Mouse (Mus musculus): ENCODE data around the gene Kcns3. TPM values are rescaled to one million over a fixed set of nuclear protein-coding genes. Genes with fewer than 3 reads are reported as not detected.

Gene Kcns3
- 0.39 and 0.83 TPM in 2 replicates for polyA plus RNA-seq (2015; fragmentation: Nextera tagmentation; extraction: Ambion mirVana)

GRCm38 (mm10) chr12:11151015-11151414 lies at the start of gene Kcns3:
Gene Kcns3, minus strand, starts transcription at chr12:11151056.
- Histone ChIP-seq H3K4me1 (replicated peaks; ENCODE audit: control insufficient read depth, insufficient read depth, low read length) (peaks cover 20% of the 10 kb centered on the region), H3K27ac (ENCODE audit: low read length) (no peak within 1 kb of the TSS), H3K4me3 (replicated peaks; ENCODE audit: low read length) (peak within 1 kb of the TSS; percentile 60), H3K27me3 (replicated peaks; ENCODE audit: control insufficient read depth, insufficient read depth, low read length) (peaks cover 16% of the 10 kb centered on the region), H3K36me3 (ENCODE audit: control insufficient read depth, insufficient read depth) (no peaks in the 10 kb centered on the region), H3K4me2 (ENCODE audit: low read length) (peak within 1 kb of the TSS; percentile 69), H3K9ac (replicated peaks; ENCODE audit: low read depth, low read length) (peak within 1 kb of the TSS; percentile 60), H3K9me3 (ENCODE audit: control insufficient read depth, low read length) (no peaks in the 10 kb centered on the region)
- 22% methylated on average over 15 of the region's 15 CpGs for WGBS
- no peak for ATAC-seq

- no peak for ATAC-seq
- 14% methylated on average over 2 of the region's 2 CpGs for whole genome bisulfite sequencing
- H3K27me3 ChIP-seq (replicated peaks; ENCODE audit: control insufficient read depth, insufficient read depth, low read length): no peaks in the 10 kb centered on the region
Measured at GRCm38 (mm10) chr12:11198551-11198950, 47.7 kb upstream of the Kcns3 start.

GRCm38 (mm10) chr12:11198026-11198425 lies 47.2 kb upstream of the Kcns3 start:
- 7% methylated on average over 4 of the region's 4 CpGs for WGBS
- Histone ChIP-seq H3K4me3 (replicated peaks; ENCODE audit: low read length) (no peak overlapping the region), H3K9ac (replicated peaks; ENCODE audit: low read depth, low read length) (no peak overlapping the region), H3K27ac (ENCODE audit: low read length) (no peak overlapping the region), H3K9me3 (ENCODE audit: control insufficient read depth, low read length) (no peaks in the 10 kb centered on the region), H3K36me3 (ENCODE audit: control insufficient read depth, insufficient read depth) (no peaks in the 10 kb centered on the region), H3K4me1 (replicated peaks; ENCODE audit: control insufficient read depth, insufficient read depth, low read length) (0 out of 2 replicates have a peak, but pooled peaks cover 3% of the 10 kb centered on the region), H3K4me2 (ENCODE audit: low read length) (no peak overlapping the region), H3K27me3 (replicated peaks; ENCODE audit: control insufficient read depth, insufficient read depth, low read length) (no peaks in the 10 kb centered on the region)
- peak; percentile 43; the same call in 1 of the 2 replicates for ATAC-seq

More at GRCm38 (mm10) chr12:11198551-11198950, 47.7 kb upstream of the Kcns3 start:
- Histone ChIP-seq H3K9me3 (ENCODE audit: control insufficient read depth, low read length) (no peaks in the 10 kb centered on the region), H3K4me2 (ENCODE audit: low read length) (no peak overlapping the region), H3K4me1 (replicated peaks; ENCODE audit: control insufficient read depth, insufficient read depth, low read length) (0 out of 2 replicates have a peak, but pooled peaks cover 3% of the 10 kb centered on the region), H3K27ac (ENCODE audit: low read length) (no peak overlapping the region), H3K36me3 (ENCODE audit: control insufficient read depth, insufficient read depth) (no peaks in the 10 kb centered on the region), H3K4me3 (replicated peaks; ENCODE audit: low read length) (no peak overlapping the region), H3K9ac (replicated peaks; ENCODE audit: low read depth, low read length) (no peak overlapping the region)

- no peak overlapping the region for H3K4me3 ChIP-seq (replicated peaks; ENCODE audit: low read length)
- WGBS: 52% methylated on average over 5 of the region's 5 CpGs
- H3K27me3 ChIP-seq (replicated peaks; ENCODE audit: control insufficient read depth, insufficient read depth, low read length): no peaks in the 10 kb centered on the region
- H3K27ac ChIP-seq (ENCODE audit: low read length): no peak overlapping the region
- no peak overlapping the region for H3K9ac ChIP-seq (replicated peaks; ENCODE audit: low read depth, low read length)
- H3K4me2 ChIP-seq (ENCODE audit: low read length): no peak overlapping the region
- ATAC-seq: no peak
- H3K4me1 ChIP-seq (replicated peaks; ENCODE audit: control insufficient read depth, insufficient read depth, low read length): 0 out of 2 replicates have a peak, but pooled peaks cover 3% of the 10 kb centered on the region
- H3K9me3 ChIP-seq (ENCODE audit: control insufficient read depth, low read length): no peaks in the 10 kb centered on the region
- H3K36me3 ChIP-seq (ENCODE audit: control insufficient read depth, insufficient read depth): no peaks in the 10 kb centered on the region
Measured at GRCm38 (mm10) chr12:11196830-11197229, 46.0 kb upstream of the Kcns3 start.

- peak; percentile 86 for ATAC-seq
- Histone ChIP-seq H3K4me2 (ENCODE audit: low read length) (peak overlapping the region; percentile 34), H3K27ac (ENCODE audit: low read length) (no peak overlapping the region), H3K9me3 (ENCODE audit: control insufficient read depth, low read length) (no peaks in the 10 kb centered on the region), H3K36me3 (ENCODE audit: control insufficient read depth, insufficient read depth) (no peaks in the 10 kb centered on the region), H3K4me1 (replicated peaks; ENCODE audit: control insufficient read depth, insufficient read depth, low read length) (0 out of 2 replicates have a peak, but pooled peaks cover 3% of the 10 kb centered on the region), H3K27me3 (replicated peaks; ENCODE audit: control insufficient read depth, insufficient read depth, low read length) (no peaks in the 10 kb centered on the region), H3K9ac (replicated peaks; ENCODE audit: low read depth, low read length) (no peak overlapping the region), H3K4me3 (replicated peaks; ENCODE audit: low read length) (0 out of 2 replicates have a peak overlapping the region, but pooled peaks have one; percentile 2)
- 10% methylated on average over 18 of the region's 19 CpGs for WGBS
Measured at GRCm38 (mm10) chr12:11196142-11196597, 45.3 kb upstream of the Kcns3 start.

- Histone ChIP-seq H3K4me2 (ENCODE audit: low read length) (no peak overlapping the region), H3K9me3 (ENCODE audit: control insufficient read depth, low read length) (no peaks in the 10 kb centered on the region), H3K36me3 (ENCODE audit: control insufficient read depth, insufficient read depth) (no peaks in the 10 kb centered on the region), H3K9ac (replicated peaks; ENCODE audit: low read depth, low read length) (no peak overlapping the region), H3K27ac (ENCODE audit: low read length) (no peak overlapping the region), H3K4me3 (replicated peaks; ENCODE audit: low read length) (no peak overlapping the region), H3K4me1 (replicated peaks; ENCODE audit: control insufficient read depth, insufficient read depth, low read length) (0 out of 2 replicates have a peak, but pooled peaks cover 3% of the 10 kb centered on the region), H3K27me3 (replicated peaks; ENCODE audit: control insufficient read depth, insufficient read depth, low read length) (no peaks in the 10 kb centered on the region)
- ATAC-seq: no peak
- WGBS: 85% methylated on average over 1 of the region's 1 CpGs
Measured at GRCm38 (mm10) chr12:11195031-11195430, 44.2 kb upstream of the Kcns3 start.

GRCm38 (mm10) chr12:11178486-11179154 lies 27.8 kb upstream of the Kcns3 start:
- no peaks in the 10 kb centered on the region for H3K9me3 ChIP-seq (ENCODE audit: control insufficient read depth, low read length)
- WGBS: 29% methylated on average over 11 of the region's 11 CpGs
- ATAC-seq: peak; percentile 99
- no peak overlapping the region for H3K9ac ChIP-seq (replicated peaks; ENCODE audit: low read depth, low read length)
- no peak overlapping the region for H3K4me3 ChIP-seq (replicated peaks; ENCODE audit: low read length)
- H3K27ac ChIP-seq (ENCODE audit: low read length): no peak overlapping the region
- peaks cover 5% of the 10 kb centered on the region; the same call in 1 of the 2 replicates for H3K4me1 ChIP-seq (replicated peaks; ENCODE audit: control insufficient read depth, insufficient read depth, low read length)
- H3K36me3 ChIP-seq (ENCODE audit: control insufficient read depth, insufficient read depth): no peaks in the 10 kb centered on the region
- peak overlapping the region; percentile 35; the same call in 1 of the 2 replicates for H3K4me2 ChIP-seq (ENCODE audit: low read length)
- no peaks in the 10 kb centered on the region for H3K27me3 ChIP-seq (replicated peaks; ENCODE audit: control insufficient read depth, insufficient read depth, low read length)

- 59% methylated on average over 5 of the region's 5 CpGs for WGBS
- Histone ChIP-seq H3K4me2 (ENCODE audit: low read length) (no peak overlapping the region), H3K4me3 (replicated peaks; ENCODE audit: low read length) (no peak overlapping the region), H3K4me1 (replicated peaks; ENCODE audit: control insufficient read depth, insufficient read depth, low read length) (peaks cover 5% of the 10 kb centered on the region; the same call in 1 of the 2 replicates), H3K27ac (ENCODE audit: low read length) (no peak overlapping the region), H3K9me3 (ENCODE audit: control insufficient read depth, low read length) (no peaks in the 10 kb centered on the region), H3K9ac (replicated peaks; ENCODE audit: low read depth, low read length) (no peak overlapping the region), H3K36me3 (ENCODE audit: control insufficient read depth, insufficient read depth) (no peaks in the 10 kb centered on the region), H3K27me3 (replicated peaks; ENCODE audit: control insufficient read depth, insufficient read depth, low read length) (no peaks in the 10 kb centered on the region)
- ATAC-seq: no peak
Measured at GRCm38 (mm10) chr12:11177408-11178394, 26.8 kb upstream of the Kcns3 start.

GRCm38 (mm10) chr12:11158670-11159069 lies 7.8 kb upstream of the Kcns3 start:
- 87% methylated on average over 3 of the region's 3 CpGs for WGBS

More at GRCm38 (mm10) chr12:11158670-11159069, 7.8 kb upstream of the Kcns3 start:
- Histone ChIP-seq H3K4me1 (replicated peaks; ENCODE audit: control insufficient read depth, insufficient read depth, low read length) (no peaks in the 10 kb centered on the region), H3K27me3 (replicated peaks; ENCODE audit: control insufficient read depth, insufficient read depth, low read length) (no peaks in the 10 kb centered on the region), H3K9ac (replicated peaks; ENCODE audit: low read depth, low read length) (no peak overlapping the region), H3K9me3 (ENCODE audit: control insufficient read depth, low read length) (no peaks in the 10 kb centered on the region), H3K27ac (ENCODE audit: low read length) (no peak overlapping the region), H3K4me2 (ENCODE audit: low read length) (no peak overlapping the region), H3K36me3 (ENCODE audit: control insufficient read depth, insufficient read depth) (no peaks in the 10 kb centered on the region), H3K4me3 (replicated peaks; ENCODE audit: low read length) (no peak overlapping the region)
- ATAC-seq: no peak
